23 mouse cellular contexts compared by ENCODE assay signal in genomic region chr12:39594726-39595125, GRCm38 (mm10).
A peak's percentile ranks its signal among the peaks of the same experiment; 100 is the strongest.
DNase-seq lines count a peak whose midpoint lies in the region; ATAC-seq lines count a peak whose summit lies in the region.
"Had no signal": no experiment of that assay in that cellular context is flagged by ENCODE, and none has a peak within 500 bp of the region (broad histone marks: within the 10 kb centered on the region; RNA-seq: fewer than 3 reads in every experiment).

No protein-coding gene starts in this region.

- no peaks in the 10 kb centered on the region for H3K4me1 ChIP-seq in embryonic facial prominence, embryonic 14.5 days (ENCODE audit: control insufficient read depth, insufficient read depth, low read length)
- H3K4me1 ChIP-seq in embryonic facial prominence, embryonic 10.5 days, result no peaks in the 10 kb centered on the region
- H3K4me1 ChIP-seq: embryonic facial prominence, embryonic 12.5 days; forebrain, embryonic 10.5 days; hindbrain, embryonic 10.5 days; hindbrain, embryonic 13.5 days; intestine, embryonic 15.5 days had no signal

- no peaks in the 10 kb centered on the region for H3K9me3 ChIP-seq in embryonic facial prominence, embryonic 14.5 days (ENCODE audit: control insufficient read depth, low read length)
- no peaks in the 10 kb centered on the region for H3K9me3 ChIP-seq in embryonic facial prominence, embryonic 10.5 days
- H3K9me3 ChIP-seq: embryonic facial prominence, embryonic 12.5 days; forebrain, embryonic 10.5 days; hindbrain, embryonic 10.5 days; hindbrain, embryonic 13.5 days; intestine, embryonic 15.5 days had no signal

- DNase-seq in embryonic facial prominence, embryonic 14.5 days (ENCODE audit: low spot score), result peak; percentile 17
- DNase-seq in embryonic facial prominence, embryonic 10.5 days (ENCODE audit: low spot score), result no peak
- DNase-seq in left cerebral cortex, adult 11 months (ENCODE audit: low spot score), result peak; percentile 12
- no peak for DNase-seq in left cerebral cortex, postnatal 10 days (ENCODE audit: extremely low spot score in 1 of 2, low spot score in 2 of 2)
- DNase-seq in brain, adult 2 months (ENCODE audit: low read depth, low spot score), result peak; percentile 87
- DNase-seq in telencephalon, adult 2 months (ENCODE audit: low read depth, low spot score), result peak; percentile 77
- DNase-seq: adrenal gland, postnatal 25 days; cerebellum, adult 18-20 months; cerebellum, adult 9-10 months; cerebellum, postnatal 14 days; gastrocnemius, adult 2 months; gastrocnemius, postnatal 14 days; heart, adult 11 months; kidney, adult 11 months had no signal

- H3K9ac ChIP-seq in embryonic facial prominence, embryonic 14.5 days (ENCODE audit: low read depth, low read length), result no peak overlapping the region
- H3K9ac ChIP-seq: embryonic facial prominence, embryonic 12.5 days; hindbrain, embryonic 13.5 days; intestine, embryonic 15.5 days had no signal

- no peak overlapping the region for H3K4me2 ChIP-seq in embryonic facial prominence, embryonic 14.5 days (ENCODE audit: low read depth, low read length)
- H3K4me2 ChIP-seq: embryonic facial prominence, embryonic 12.5 days; heart, embryonic 11.5 days; hindbrain, embryonic 13.5 days; intestine, embryonic 15.5 days had no signal

- ATAC-seq in embryonic facial prominence, embryonic 14.5 days (ENCODE audit: low read depth), result no peak
- ATAC-seq: CD4-positive, CD25-positive, alpha-beta regulatory T cell, adult 4 months; forebrain, embryonic 14.5 days; hindbrain, embryonic 16.5 days; intestine, embryonic 15.5 days had no signal

- H3K36me3 ChIP-seq in embryonic facial prominence, embryonic 14.5 days (ENCODE audit: control insufficient read depth, insufficient read depth, low read length), result no peaks in the 10 kb centered on the region
- H3K36me3 ChIP-seq in embryonic facial prominence, embryonic 10.5 days (replicated peaks), result no peaks in the 10 kb centered on the region
- H3K36me3 ChIP-seq: embryonic facial prominence, embryonic 12.5 days; forebrain, embryonic 10.5 days; hindbrain, embryonic 10.5 days; hindbrain, embryonic 13.5 days; intestine, embryonic 15.5 days had no signal

- no peaks in the 10 kb centered on the region for H3K27me3 ChIP-seq in embryonic facial prominence, embryonic 14.5 days (replicated peaks; ENCODE audit: control insufficient read depth, insufficient read depth, low read length)
- H3K27me3 ChIP-seq in embryonic facial prominence, embryonic 10.5 days (replicated peaks; ENCODE audit: low read depth, poor library complexity, severe bottlenecking), result no peaks in the 10 kb centered on the region
- H3K27me3 ChIP-seq: embryonic facial prominence, embryonic 12.5 days; hindbrain, embryonic 13.5 days; intestine, embryonic 15.5 days had no signal

- no peak overlapping the region for H3K4me3 ChIP-seq in embryonic facial prominence, embryonic 14.5 days (ENCODE audit: low read depth, low read length)
- H3K4me3 ChIP-seq in embryonic facial prominence, embryonic 10.5 days, result no peak overlapping the region
- H3K4me3 ChIP-seq: embryonic facial prominence, embryonic 12.5 days; forebrain, embryonic 10.5 days; gastrocnemius, adult 2 months; hindbrain, embryonic 10.5 days; hindbrain, embryonic 13.5 days; intestine, embryonic 15.5 days had no signal

- 50% methylated on average over 1 of the region's 1 CpGs for WGBS in embryonic facial prominence, embryonic 14.5 days
- WGBS in embryonic facial prominence, embryonic 10.5 days, result 67% methylated on average over 1 of the region's 1 CpGs

- intact Hi-C loops in left cerebral cortex, postnatal 10 days (cut with DNase I), result no loop called here

- no peak overlapping the region for H3K27ac ChIP-seq in embryonic facial prominence, embryonic 14.5 days (replicated peaks; ENCODE audit: low read depth, low read length)
- H3K27ac ChIP-seq in embryonic facial prominence, embryonic 10.5 days (replicated peaks), result no peak overlapping the region
- H3K27ac ChIP-seq: embryonic facial prominence, embryonic 12.5 days; forebrain, embryonic 10.5 days; gastrocnemius, adult 2 months; hindbrain, embryonic 10.5 days; hindbrain, embryonic 13.5 days; intestine, embryonic 15.5 days had no signal

Comparison
In these comparisons a context has a peak if more than half of its experiments do, and no peak if none do; other contexts are left out.
1. DNase-seq: peak in embryonic facial prominence, embryonic 14.5 days (single experiment), left cerebral cortex, adult 11 months (single experiment), brain, adult 2 months (single experiment) and telencephalon, adult 2 months (single experiment); none in embryonic facial prominence, embryonic 10.5 days (single experiment) and left cerebral cortex, postnatal 10 days (0 of 2).